Mouse (Mus musculus): ENCODE data around the gene Nrp1.

Gene Nrp1

DNA sequence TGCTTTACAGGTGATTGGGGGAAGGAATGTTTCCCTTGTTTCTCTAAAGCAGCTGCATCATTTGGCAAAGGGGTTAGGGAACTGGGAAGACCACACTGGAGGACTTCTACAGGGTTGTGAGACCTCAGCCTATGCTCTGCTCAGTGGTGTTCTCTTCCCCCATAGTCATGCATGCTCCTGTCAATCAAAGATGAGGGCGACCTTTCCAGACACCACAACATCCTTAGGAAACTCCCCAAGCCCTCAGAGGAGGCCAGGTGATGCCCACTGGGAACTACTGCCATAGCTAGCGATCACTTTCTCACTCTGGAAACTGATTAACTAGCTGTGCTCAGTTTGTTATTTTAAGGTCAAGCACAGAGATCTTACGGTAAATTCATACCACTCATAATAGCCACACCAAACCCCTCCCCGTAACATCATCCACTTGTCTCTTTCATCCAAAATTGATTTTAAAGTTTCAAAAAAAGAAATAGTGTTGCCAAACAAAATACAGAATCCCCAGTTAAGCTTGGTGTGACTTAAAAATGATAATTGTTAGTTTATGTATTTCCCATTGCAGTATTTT lies 105.7 kb downstream of the Nrp1 start:
- in situ Hi-C loops (cut with MboI, MseI): no loop called here

DNA sequence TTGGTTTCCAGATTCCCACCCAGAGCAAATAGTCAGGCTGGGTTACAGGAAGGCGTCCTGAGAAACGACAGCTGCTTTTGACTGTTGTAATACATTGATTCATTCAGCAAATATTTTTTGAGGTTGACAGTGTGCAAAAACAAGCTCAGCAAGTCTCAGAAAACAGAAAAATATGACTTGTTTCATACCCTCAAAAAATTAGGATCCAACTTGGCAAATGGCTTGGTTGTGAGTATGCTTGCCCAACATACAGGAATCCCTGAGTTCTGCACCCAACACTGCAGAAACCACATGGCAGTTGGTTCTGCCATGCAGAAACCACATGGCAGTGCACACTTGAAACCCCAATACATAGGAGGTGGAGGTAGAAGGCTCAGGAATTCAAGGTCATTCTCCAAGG lies 107.1 kb downstream of the Nrp1 start:
- in situ Hi-C loops (cut with MboI, MseI): no loop called here

DNA sequence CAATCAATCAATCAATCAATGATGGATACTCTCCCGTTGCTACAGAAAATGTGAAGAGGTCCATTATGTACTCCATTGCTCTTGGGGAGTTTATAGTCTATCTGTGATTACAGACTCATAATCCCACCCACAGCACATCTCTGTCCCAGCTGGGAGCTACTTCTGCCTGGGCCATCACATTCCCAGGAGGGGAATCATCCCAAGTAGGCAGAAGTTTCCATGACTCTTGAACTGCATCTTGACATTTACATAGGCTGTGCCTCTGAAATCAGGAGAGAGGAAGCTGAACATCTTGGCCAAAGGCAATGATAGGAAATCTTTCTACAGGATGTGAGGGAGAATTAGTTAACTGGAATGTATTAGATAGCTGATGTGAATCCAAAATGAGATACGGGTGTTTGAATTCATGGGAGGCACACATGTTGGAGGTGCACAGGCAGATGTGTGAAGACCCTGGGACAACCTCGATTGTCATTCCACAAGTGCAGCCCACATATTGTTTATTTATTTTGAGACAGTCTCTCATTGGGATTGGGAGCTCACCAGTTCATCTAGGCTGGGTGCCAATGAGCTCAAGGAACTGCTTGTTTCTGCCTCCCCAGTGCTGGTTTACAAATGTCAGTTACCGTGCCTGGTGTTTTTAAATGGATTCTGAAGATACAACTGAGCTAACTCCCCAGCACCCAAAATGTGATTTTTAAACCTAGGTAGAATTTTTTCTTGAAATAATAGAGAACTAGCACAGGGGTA lies 108.5 kb downstream of the Nrp1 start:
- in situ Hi-C loops (cut with MboI, MseI): no loop called here

DNA sequence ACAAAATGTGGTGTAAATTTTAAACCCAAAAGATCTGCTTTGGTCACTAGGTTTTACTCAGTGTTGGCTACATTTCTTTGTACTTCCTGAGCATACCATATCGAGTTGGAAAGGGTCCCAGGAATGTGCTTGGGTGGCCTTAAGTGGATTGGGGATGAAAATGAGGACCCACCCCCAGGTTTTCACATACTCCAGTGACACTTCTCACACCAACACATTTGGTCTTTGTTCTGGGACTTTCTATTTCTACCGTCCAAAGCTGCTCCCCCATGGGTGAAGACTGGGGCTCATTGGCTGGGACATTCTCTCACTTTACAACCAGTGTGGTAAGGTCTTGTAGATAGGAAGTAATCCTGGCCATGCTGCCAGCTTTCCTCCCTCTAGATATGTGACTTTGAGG lies 111.7 kb downstream of the Nrp1 start:
- in situ Hi-C loops (cut with MboI, MseI): no loop called here

DNA sequence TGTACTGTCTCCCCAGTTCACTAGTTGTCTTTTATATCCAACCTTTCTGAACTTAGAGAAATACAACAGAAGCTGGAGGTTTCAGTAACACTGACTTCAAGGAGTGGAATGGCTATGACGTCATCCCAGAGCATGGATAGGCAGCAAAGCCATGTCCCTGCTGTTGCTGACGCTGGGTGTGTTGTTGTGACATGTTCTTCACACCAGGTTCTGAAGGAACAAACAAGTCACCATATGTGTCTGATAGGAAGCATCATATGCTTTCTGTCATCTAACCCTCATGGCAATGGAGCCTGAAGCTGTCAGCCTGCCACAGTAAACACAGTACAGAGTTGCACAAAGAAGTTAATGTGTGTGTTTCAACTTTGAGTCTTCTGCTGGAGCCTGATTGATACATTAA lies 112.8 kb downstream of the Nrp1 start:
- in situ Hi-C loops (cut with MboI, MseI): no loop called here

DNA sequence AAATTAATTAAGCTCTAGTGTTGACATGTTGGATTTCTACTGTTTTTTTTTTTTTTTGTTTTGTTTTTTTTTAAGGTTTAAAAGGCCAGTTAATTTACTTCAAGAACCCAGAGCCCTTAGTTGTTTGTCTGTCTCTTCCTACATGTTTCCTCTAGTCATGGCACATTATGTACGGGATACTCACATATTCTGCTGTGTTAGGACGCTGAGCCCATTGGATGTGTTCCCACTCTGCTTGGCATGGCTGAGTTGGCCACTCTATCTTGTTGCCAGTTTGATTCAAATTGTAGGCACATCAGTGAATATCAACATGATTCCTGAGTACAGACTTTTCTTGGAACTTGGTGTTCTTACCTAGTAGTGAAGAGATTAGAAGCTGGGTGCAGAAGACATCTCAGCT lies 114.5 kb downstream of the Nrp1 start:
- in situ Hi-C loops (cut with MboI, MseI): no loop called here

DNA sequence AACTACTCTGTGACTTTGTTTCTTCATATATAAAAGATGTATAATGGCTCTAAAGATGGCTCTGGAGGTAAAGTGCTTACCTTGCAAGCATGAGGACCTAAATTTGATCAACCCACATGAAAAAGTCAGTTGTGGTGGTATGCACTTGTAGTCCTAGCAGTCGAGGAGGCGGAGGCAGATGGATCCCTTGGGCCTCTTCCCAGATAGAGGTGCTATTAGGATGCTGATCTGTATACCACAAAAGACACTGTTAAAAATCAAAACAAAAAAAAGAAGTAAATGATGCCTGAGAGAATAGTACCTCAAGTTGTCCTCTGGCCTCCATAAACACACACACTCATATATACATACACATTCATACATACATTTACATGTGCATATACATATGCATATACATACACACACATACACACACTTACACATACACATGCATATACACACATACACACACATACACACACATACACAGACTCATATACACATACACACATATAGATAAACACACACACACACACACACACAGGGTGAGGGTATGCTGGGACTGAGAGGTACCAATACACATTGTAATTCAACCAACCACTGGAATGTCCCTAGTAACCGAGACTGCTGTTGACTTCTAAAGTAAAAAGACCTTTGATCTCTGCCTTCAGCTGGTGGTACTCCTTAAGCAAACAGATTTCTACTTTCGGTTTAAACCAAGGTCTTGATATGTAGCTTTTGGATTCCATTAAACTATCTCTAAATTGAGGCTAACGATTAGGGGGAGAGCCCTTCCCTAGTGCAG lies 115.2 kb downstream of the Nrp1 start:
- in situ Hi-C loops (cut with MboI, MseI): no loop called here

DNA sequence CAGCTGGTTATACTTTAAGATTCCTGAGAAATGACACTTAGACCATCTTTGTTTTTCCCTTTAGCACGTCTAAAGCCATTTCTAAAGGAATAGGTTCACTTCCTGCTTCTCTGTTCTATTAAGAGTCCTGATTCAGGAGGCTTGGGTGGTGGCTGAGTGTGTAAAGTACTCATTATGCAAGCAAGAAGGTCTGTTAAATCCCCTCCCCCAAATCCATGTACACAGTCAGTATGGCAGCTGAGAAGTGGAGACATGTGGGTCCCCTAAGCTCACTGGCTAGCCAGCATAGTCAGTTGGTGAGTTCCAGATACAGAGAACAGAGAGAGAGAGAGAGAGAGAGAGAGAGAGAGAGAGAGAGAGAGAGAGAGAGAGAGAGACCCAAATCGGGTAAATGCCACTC lies 116.2 kb downstream of the Nrp1 start:
- in situ Hi-C loops (cut with MboI, MseI): loop anchor here (5.0 kb wide), 1 partner anchor 47 kb away; no protein-coding TSS in a partner anchor

DNA sequence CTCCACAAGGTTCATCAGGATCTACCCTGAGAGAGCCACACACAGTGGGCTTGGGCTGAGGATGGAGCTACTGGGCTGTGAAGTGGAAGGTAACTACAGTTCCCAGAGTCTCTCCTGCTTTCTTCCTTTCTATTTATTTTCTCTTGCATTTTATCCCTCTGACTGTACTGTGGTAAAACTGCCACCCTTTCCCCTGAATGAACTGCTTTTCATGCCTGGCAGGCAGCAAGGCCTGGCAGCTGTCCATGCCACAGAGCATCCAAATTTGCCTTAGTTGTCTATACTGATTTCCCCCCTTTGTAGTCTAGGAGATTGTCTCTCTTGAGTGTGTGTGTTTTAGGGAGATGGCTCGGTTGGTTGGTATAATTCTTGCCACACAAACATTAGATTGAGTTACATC lies 117.8 kb downstream of the Nrp1 start:
- in situ Hi-C loops (cut with MboI, MseI): loop anchor here (5.0 kb wide), 1 partner anchor 49 kb away; no protein-coding TSS in a partner anchor

DNA sequence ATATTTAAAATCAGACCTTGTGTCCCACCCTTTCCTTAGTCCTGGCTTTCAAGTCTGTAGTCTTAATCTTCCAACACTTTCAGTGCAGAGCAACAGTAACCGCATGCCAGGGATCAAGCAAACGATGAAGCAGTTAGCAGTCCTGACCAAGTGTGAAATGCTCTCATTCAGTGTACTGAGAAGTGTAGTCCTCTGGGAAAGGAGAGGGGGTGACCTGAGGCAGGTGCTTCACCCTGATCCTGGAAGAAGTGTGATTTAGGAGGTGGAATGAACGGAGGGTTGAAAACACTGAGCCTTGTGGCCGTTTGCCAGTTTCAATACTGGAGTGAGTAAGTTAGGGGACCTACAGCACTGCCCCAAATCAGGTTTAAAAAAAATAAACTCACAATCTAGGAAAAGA lies 119.6 kb downstream of the Nrp1 start:
- in situ Hi-C loops (cut with MboI, MseI): loop anchor here (5.0 kb wide), 1 partner anchor 51 kb away; no protein-coding TSS in a partner anchor

DNA sequence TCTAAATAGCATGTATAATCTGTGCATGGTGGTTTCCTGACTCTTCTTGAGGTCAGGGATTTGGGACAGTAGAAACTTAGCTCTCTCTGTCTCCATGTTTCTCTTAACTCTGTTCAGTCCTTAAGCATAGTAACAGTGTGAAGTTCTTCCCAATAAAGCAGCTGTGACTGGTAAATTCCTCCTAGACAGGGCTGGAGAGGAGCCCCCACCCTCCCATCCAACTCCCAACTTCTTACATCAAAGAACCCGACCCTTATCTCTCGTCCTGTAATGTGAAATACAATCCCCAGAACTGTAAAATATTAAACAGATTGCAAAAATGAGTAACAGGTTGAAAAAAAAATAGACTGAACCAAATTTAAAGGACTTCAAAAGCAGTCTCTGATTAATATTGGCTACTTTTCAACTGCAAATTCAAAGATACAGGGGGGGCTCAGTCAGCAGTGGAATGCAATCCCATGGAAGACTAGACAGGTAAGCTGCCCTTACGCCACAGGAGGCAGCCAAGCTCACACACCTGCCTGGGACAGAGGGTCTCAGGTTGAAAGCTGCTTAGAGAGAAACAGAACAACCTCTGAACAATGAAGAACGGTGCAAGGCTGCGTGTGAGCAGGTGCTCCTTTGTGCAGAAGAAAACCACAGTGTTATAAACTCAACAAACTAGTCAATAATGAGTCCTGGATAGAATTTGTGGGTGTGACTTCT lies 121.1 kb downstream of the Nrp1 start:
- in situ Hi-C loops (cut with MboI, MseI): loop anchor here (5.0 kb wide), 1 partner anchor 52 kb away; no protein-coding TSS in a partner anchor

DNA sequence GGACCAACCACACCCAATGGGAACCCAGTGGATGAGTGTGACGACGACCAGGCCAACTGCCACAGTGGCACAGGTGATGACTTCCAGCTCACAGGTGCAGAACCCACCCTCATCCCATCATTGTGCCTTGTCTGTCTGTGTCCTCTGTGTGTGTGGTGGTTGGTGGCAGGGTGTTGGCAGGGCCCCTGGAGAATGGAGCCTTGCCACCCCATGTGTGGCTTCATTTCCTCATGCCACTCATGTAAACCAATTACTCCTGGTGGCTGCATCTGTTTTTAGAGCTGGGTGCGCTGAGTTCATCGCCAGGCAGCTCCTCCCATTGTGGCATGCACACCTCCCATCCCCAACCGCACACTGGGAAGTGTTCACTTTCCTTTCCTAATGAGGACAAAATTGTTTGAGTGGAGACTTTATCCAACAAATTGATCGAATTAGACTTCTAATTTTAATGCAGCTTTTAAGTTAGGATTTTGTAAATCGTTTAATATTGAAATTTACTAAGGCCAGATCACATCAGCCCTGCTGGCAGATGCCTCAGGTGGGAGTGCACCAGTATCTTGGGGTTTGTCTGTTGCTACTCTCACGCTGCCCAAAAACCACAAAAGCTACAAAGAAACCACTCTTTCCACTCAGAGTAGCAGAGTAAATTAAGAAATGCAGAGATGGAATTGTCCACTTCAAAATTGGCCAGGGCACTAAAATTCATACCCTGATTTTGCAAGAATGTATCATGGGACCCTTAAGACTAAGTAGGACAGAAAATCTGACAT lies 122.7 kb downstream of the Nrp1 start:
- in situ Hi-C loops (cut with MboI, MseI): no loop called here

DNA sequence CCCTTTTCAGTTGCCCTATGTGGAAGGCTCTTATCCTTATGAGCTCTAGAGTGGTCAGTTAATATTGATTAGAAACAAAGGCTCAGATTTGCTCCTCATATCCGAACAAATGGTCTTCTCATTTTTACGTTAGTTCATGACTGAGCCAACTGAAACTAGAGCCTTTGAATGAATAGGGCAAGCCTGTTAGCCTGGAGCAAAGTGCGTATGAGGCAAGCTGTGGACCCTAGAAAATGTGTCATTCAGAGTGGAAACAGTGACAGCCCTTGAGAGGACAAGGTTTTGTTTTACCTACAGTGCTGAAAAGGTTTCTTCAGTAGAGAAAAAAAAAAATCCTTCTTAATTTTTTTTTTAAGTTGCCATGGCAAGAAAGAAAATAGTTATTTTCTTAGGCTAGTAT lies 124.9 kb downstream of the Nrp1 start:
- in situ Hi-C loops (cut with MboI, MseI): no loop called here

DNA sequence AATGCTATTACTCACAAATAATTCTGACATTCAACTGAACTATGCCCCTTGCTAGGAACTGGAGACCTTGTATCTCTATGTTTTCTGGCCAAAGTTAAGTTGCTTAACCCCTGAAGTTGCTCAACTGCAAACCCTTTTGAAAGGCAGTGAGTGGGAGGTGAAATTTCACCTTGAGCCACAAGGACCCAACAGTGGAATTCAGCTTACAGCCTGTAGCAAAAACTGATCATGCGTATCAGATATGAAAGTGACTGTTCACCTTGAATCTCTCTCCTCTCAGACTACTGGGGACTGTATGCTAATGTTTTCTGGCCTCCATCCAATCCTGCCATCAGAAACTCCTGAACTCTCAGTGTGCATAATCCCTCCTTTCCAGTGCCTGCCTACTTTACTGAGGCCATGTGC lies 126.3 kb downstream of the Nrp1 start:
- in situ Hi-C loops (cut with MboI, MseI): no loop called here

DNA sequence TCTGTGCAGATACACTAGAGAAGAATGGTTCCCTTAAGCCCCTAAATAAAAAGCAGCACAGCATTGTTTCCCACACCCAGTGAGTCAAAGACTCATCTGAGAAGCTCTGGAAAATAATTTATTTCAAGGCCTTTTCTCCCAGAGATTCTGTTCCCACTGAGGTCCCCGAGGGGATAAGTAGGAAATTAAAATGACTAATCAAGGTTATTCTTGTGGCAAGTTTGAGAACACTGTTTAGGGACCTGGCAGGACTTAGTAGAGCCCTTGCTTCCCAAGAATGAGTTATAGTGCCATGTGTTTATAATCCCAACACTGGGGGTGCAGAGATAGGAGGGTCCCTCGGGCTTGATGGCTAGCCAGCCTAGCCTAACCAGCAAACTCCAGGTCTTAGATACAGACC lies 127.6 kb downstream of the Nrp1 start:
- in situ Hi-C loops (cut with MboI, MseI): no loop called here

DNA sequence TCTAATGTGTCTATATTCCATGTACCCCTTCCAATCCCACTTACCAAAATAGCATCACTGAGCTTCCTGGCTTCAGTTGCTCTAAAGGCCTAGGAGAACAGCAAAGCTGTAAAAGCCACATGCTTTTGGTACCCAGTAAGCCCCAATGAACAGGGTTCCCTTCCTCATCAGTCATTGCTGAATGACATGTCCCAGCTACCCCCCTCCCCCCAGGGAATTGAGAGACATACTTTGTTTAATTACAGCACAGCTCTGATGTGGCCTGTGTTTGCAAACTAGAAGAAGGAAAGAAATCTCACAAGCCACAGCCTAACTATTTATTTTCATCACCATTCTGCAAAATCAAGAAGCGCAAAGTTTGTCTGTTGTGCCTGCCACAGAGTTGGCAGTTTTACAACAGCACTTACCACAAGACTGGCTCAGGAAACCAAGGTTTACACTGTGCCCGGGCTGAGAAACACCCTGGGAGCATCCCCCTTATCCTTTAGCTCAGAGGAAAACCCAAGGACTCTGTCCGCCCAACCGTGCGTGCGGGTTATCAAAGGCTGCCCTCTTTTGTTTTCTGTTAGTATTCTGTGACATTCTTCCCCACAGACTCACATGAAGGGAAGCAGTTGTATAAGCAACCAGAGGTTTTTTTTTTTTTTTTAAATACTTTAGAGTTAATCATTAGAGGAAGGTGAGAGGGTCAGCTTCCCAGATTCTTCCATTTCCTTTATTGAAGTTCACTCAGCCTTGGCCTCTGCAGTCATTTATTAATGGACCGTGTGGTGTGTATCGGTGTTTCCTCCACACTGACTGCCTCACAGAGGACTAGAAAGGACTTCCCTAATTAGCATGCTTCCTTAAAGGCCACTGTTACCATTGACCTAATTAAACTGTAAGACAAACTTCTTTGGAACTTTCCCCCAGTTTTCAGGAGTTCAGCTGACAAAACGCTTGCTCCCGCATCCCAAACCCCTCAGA lies 129.8 kb downstream of the Nrp1 start:
- in situ Hi-C loops (cut with MboI, MseI): no loop called here

DNA sequence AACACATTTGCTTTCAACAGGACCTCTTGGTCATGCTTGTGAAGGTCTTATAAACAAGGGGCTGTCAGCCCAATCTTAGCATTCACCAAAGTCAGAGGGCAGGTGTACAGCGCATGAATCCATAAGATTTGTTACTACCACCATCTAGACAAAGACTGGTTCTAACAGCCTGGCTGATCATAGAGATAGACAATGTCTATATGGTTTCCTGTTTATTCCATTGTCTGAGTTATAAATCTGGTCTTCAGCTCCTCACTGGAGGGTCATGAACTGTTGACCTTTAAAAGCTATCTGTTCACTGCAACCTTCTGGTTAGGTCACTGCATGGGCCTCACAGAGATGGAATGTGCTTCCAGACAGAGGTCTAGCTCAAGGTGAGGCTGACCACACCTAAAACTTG lies 130.9 kb downstream of the Nrp1 start:
- in situ Hi-C loops (cut with MboI, MseI): no loop called here

DNA sequence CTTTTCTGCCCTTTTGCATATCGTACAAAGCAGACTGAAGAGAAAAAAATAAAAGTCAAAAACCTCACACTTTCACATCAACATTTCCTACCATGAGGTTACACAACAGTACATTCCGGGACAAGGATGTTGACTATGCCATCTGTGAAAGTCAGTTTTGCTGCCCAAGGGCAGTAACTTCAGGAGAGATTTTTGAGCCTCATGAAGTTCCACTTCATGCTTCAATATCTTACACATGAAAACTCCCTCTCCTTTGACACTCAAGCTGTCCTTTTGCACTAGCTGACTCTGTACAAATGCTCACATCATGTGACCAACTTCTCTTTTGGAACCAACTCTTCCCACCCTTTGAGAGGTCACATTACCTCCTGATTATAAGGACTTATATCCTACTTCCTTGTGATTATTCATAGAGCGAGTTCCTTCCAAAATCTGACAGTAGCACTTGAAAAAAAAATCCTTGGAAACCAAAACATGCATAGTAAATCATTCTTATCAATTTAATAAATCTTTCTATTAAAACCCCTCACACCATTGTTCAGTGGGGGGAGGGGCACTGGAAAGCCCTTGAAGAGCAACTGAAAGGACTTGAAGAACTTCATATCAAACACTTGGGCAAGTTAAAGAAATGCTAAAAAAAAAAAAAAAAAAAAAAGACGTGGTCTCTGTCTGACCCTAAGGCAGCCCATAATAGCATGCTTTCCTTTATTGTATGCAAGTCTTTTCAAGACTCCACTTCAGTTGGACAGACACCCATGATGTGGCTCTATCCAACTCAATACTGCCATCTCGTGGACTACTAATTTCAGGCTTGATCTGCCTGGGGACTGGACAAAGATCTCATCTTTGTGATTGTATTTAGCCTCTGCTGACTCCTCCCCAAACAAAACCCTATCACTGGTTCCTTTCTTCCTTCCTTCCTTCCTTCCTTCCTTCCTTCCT lies 133.0 kb downstream of the Nrp1 start:
- in situ Hi-C loops (cut with MboI, MseI): loop anchor here (10.0 kb wide), 1 partner anchor 127 kb away; no protein-coding TSS in a partner anchor

DNA sequence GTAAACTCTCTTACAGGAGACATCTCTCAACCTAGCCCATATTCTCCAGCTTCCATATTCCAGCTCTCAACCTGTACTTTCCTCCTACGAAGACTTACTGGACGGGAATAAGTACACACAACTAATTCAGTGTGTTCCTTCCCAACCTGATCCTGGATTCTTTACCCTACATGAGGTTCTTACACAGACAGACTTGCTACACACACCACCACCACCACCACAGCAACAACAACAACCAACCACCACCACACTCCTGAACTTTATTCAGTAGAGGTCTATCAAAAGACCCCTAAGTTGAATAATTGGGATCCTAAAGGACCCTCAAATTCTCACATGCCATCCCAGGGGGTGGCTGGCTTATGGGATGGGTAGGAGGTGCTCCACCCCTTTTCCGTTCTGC lies 135.4 kb downstream of the Nrp1 start:
- in situ Hi-C loops (cut with MboI, MseI): loop anchor here (10.0 kb wide), 1 partner anchor 129 kb away; no protein-coding TSS in a partner anchor

Measured in T-helper 1 cell (primary cell).